In genomic region chr16:4956609-4957008, GRCm38 (mm10) we compare ENCODE assay signal across 31 mouse cellular contexts. TPM values are rescaled to one million over a fixed set of nuclear protein-coding genes. Genes with fewer than 3 reads are reported as not detected.
DNase-seq lines count a peak whose midpoint lies in the region; TF ChIP-seq lines count a peak whose summit lies in the region.
"Had no signal": no experiment of that assay in that cellular context is flagged by ENCODE, and none has a peak within 500 bp of the region (broad histone marks: within the 10 kb centered on the region; RNA-seq: fewer than 3 reads in every experiment).

No protein-coding gene starts in this region.

- no peak for TF ChIP-seq CTCF in cerebellum, adult 2 months (IDR thresholded peaks at IDR 0.05; ENCODE audit: borderline replicate concordance, insufficient read depth, low read depth, low read length)
- no peak for TF ChIP-seq CTCF in left cerebral cortex, adult 2 months (IDR thresholded peaks at IDR 0.05)

- intact Hi-C loops in left cerebral cortex, adult 2 months (cut with DNase I), result no loop called here
- intact Hi-C loops in left cerebral cortex, postnatal 14 days (cut with DNase I), result no loop called here

- H3K4me1 ChIP-seq in cerebellum, adult 2 months (ENCODE audit: control insufficient read depth, insufficient read depth, low read length), result peaks cover 20% of the 10 kb centered on the region
- H3K4me1 ChIP-seq: embryonic facial prominence, embryonic 10.5 days; embryonic facial prominence, embryonic 12.5 days; forebrain, embryonic 13.5 days; forebrain, embryonic 15.5 days had no signal

- no peak for DNase-seq in cerebellum, adult 2 months
- DNase-seq in cerebellum, adult 11 months, result no peak
- no peak for DNase-seq in left cerebral cortex, adult 2 months (ENCODE audit: extremely low spot score in 1 of 2, low spot score in 2 of 2)
- DNase-seq in left cerebral cortex, postnatal 14 days (ENCODE audit: low spot score in 2 of 2), result no peak
- DNase-seq in brain, adult 2 months (ENCODE audit: low read depth, low spot score), result peak; percentile 58
- DNase-seq in telencephalon, adult 2 months (ENCODE audit: low read depth, low spot score), result peak; percentile 62
- DNase-seq in spleen, adult 18-20 months, result no peak
- DNase-seq: adrenal gland, adult 8-10 months; adrenal gland, postnatal 14 days; adrenal gland, postnatal 36 days; B cell, adult 2 months; cerebellum, adult 11-12 months; cerebellum, adult 8-10 months; cerebellum, adult 9-11 months; cerebellum, postnatal 14 days; cerebellum, postnatal 36 days; forebrain, postnatal 0 days had no signal

- H3K4me3 ChIP-seq in cerebellum, adult 2 months (replicated peaks; ENCODE audit: insufficient read depth, low read depth, low read length), result no peak overlapping the region
- H3K4me3 ChIP-seq in left cerebral cortex, adult 2 months, result no peak overlapping the region
- H3K4me3 ChIP-seq: embryonic facial prominence, embryonic 10.5 days; embryonic facial prominence, embryonic 12.5 days; forebrain, embryonic 13.5 days; forebrain, embryonic 15.5 days had no signal

- H3K27me3 ChIP-seq in cerebellum, adult 2 months (ENCODE audit: control insufficient read depth, insufficient read depth, low read length), result no peaks in the 10 kb centered on the region
- H3K27me3 ChIP-seq: CH12.LX; embryonic facial prominence, embryonic 12.5 days; forebrain, embryonic 13.5 days; forebrain, embryonic 15.5 days; Patski had no signal

- peak overlapping the region; percentile 90; the same call in 1 of the 2 replicates for H3K27ac ChIP-seq in cerebellum, adult 2 months (ENCODE audit: insufficient read depth, low read length)
- H3K27ac ChIP-seq in left cerebral cortex, adult 2 months, result peak overlapping the region; percentile 64
- H3K27ac ChIP-seq: embryonic facial prominence, embryonic 10.5 days; embryonic facial prominence, embryonic 12.5 days; forebrain, embryonic 13.5 days; forebrain, embryonic 15.5 days had no signal

- no peak for TF ChIP-seq POLR2A in cerebellum, adult 2 months (IDR thresholded peaks at IDR 0.05; ENCODE audit: borderline replicate concordance, insufficient read depth, low read length)

- 38% methylated on average over 3 of the region's 3 CpGs for WGBS in cerebellum, adult 2 months

RNA-seq across cellular contexts. Expression of gene Anks3, which starts 7.4 kb away (rescaled TPM):
- polyA plus RNA-seq in cerebellum, adult 2 months (2012; rRNA removed), result 104 and 112 TPM in 2 replicates
- 10 to 100 TPM; 67.3 to 68.3 TPM for total RNA-seq in left cerebral cortex, adult 2 months (2021)
- 10 to 100 TPM; 50.1 TPM for total RNA-seq in left cerebral cortex, postnatal 14 days (2021)

RNA-seq across cellular contexts. Expression of gene Nudt16l1, which starts 18.0 kb away (rescaled TPM):
- 102 and 104 TPM in 2 replicates for polyA plus RNA-seq in cerebellum, adult 2 months (2012; rRNA removed)
- 10 to 100 TPM; 70.1 to 71.4 TPM for total RNA-seq in left cerebral cortex, adult 2 months (2021)
- total RNA-seq in left cerebral cortex, postnatal 14 days (2021), result 10 to 100 TPM; 66.7 to 70.3 TPM

RNA-seq across cellular contexts. Expression of gene Sept12, which starts 41.0 kb away (rescaled TPM):
- not detected in 2 replicates for polyA plus RNA-seq in cerebellum, adult 2 months (2012; rRNA removed)
- total RNA-seq in left cerebral cortex, adult 2 months (2021), result not detected
- total RNA-seq in left cerebral cortex, postnatal 14 days (2021), result not detected
- total RNA-seq: adrenal gland, adult 18-20 months; adrenal gland, adult 8-10 months; adrenal gland, postnatal 14 days; adrenal gland, postnatal 36 days; common myeloid progenitor, adult 5-6 weeks; forebrain, postnatal 0 days had no signal
- polyA plus RNA-seq: activated CD4-positive, CD25-positive, alpha-beta regulatory T cell, adult 4 months; brain, embryonic 14.5 days; CD4-positive, CD25-positive, alpha-beta regulatory T cell, adult 4 months; embryonic facial prominence, embryonic 10.5 days; embryonic facial prominence, embryonic 12.5 days; embryonic facial prominence, embryonic 14.5 days; forebrain, embryonic 11.5 days; forebrain, embryonic 13.5 days; forebrain, embryonic 15.5 days; forebrain, postnatal 0 days had no signal

RNA-seq across cellular contexts. Expression of gene Smim22, which starts 50.5 kb away (rescaled TPM):
- 1.00 and 2.5 TPM in 2 replicates for polyA plus RNA-seq in cerebellum, adult 2 months (2012; rRNA removed)
- total RNA-seq in left cerebral cortex, adult 2 months (2021), result not detected
- not detected for total RNA-seq in left cerebral cortex, postnatal 14 days (2021)
- total RNA-seq: adrenal gland, adult 18-20 months; adrenal gland, adult 8-10 months; adrenal gland, postnatal 14 days; adrenal gland, postnatal 36 days; CH12.LX; common myeloid progenitor, adult 5-6 weeks; forebrain, postnatal 0 days; G1E had no signal
- polyA plus RNA-seq: activated CD4-positive, CD25-positive, alpha-beta regulatory T cell, adult 4 months; CD4-positive, CD25-positive, alpha-beta regulatory T cell, adult 4 months; forebrain, embryonic 13.5 days; G1E; Patski had no signal

RNA-seq across cellular contexts. Expression of gene Rogdi, which starts 56.7 kb away (rescaled TPM):
- 274 and 294 TPM in 2 replicates for polyA plus RNA-seq in cerebellum, adult 2 months (2012; rRNA removed)
- 100 to 1,000 TPM; 209 to 213 TPM for total RNA-seq in left cerebral cortex, adult 2 months (2021)
- 100 to 1,000 TPM; 202 to 212 TPM for total RNA-seq in left cerebral cortex, postnatal 14 days (2021)

Comparison
In these comparisons a context has a peak if more than half of its experiments do, and no peak if none do; other contexts are left out.
1. DNase-seq: peak in brain, adult 2 months (single experiment) and telencephalon, adult 2 months (single experiment); none in cerebellum, adult 2 months (0 of 2), cerebellum, adult 11 months (single experiment), left cerebral cortex, adult 2 months (0 of 2), left cerebral cortex, postnatal 14 days (0 of 2) and spleen, adult 18-20 months (0 of 2).